Mouse (Mus musculus) liver, postnatal 0 days (tissue): ENCODE data around the gene Lrrc32. TPM values are rescaled to one million over a fixed set of nuclear protein-coding genes. Genes with fewer than 3 reads are reported as not detected.

Source experiments
- ATAC-seq: fragments of 200-750 bp; cut with Nextera tagmentation; 2 replicates; pipeline ENCODE4 v1.8.0; 2017; ENCODE audit warnings: mild to moderate bottlenecking, moderate library complexity
- DNase-seq: peaks from one replicate; pipeline ENCODE4 v3.0.0-alpha.2; 2016
- H3K27ac ChIP-seq: fragments of 300-500 bp; sonication (generic); 2 replicates; pipeline ENCODE4 v1.5.1; 2014; ENCODE audit warnings: antibody characterized with exemption, moderate library complexity, mild to moderate bottlenecking, low read depth
- H3K27me3 ChIP-seq: fragments of 300-500 bp; sonication (generic); 2 replicates; pipeline ENCODE4 v1.6.1; 2014; ENCODE audit warnings: low read length, control low read depth, mixed read lengths; ENCODE audit not compliant: insufficient read depth
- H3K36me3 ChIP-seq: fragments of 300-500 bp; sonication (generic); replicated peaks from 2 replicates; pipeline ENCODE4 v1.6.1; 2014; ENCODE audit warnings: mild to moderate bottlenecking, control low read depth, low read length, moderate library complexity, mixed read lengths; ENCODE audit not compliant: insufficient read depth
- H3K4me1 ChIP-seq: fragments of 300-500 bp; sonication (generic); 2 replicates; pipeline ENCODE4 v1.6.1; 2014; ENCODE audit warnings: antibody characterized with exemption, mild to moderate bottlenecking, control low read depth; ENCODE audit not compliant: insufficient read depth
- H3K4me2 ChIP-seq: fragments of 300-500 bp; sonication (generic); 2 replicates; pipeline ENCODE4 v1.6.1; 2014; ENCODE audit warnings: low read depth, mild to moderate bottlenecking, low read length, moderate library complexity, mixed read lengths
- H3K4me3 ChIP-seq: fragments of 300-500 bp; sonication (generic); 2 replicates; pipeline ENCODE4 v1.5.1; 2014; ENCODE audit warnings: low read depth, low read length
- H3K9ac ChIP-seq: fragments of 300-500 bp; sonication (generic); replicated peaks from 2 replicates; pipeline ENCODE4 v1.6.1; 2014; ENCODE audit warnings: mild to moderate bottlenecking, moderate library complexity
- H3K9me3 ChIP-seq: fragments of 300-500 bp; sonication (generic); 2 replicates; pipeline ENCODE4 v1.6.1; 2016; ENCODE audit warnings: mild to moderate bottlenecking, control low read depth, low read length, mixed read lengths
- CTCF ChIP-seq: sonication (generic); IDR thresholded peaks from 2 replicates; pipeline ENCODE4 v1.5.1; 2016; ENCODE audit warnings: antibody characterized with exemption, low read depth
- EP300 ChIP-seq: IDR thresholded peaks from 2 replicates; pipeline ENCODE4 v1.6.1; 2016; ENCODE audit warnings: antibody characterized with exemption, low read depth, mild to moderate bottlenecking
- WGBS: fragments of 180-500 bp; shearing (Covaris S2); extraction: QIAGEN DNeasy Blood & Tissue Kit; methylation state at CpG from one replicate; pipeline ENCODE4 v1.1.7; 2014; ENCODE audit not compliant: insufficient replicate concordance; 5-methylcytosine and 5-hydroxymethylcytosine counted together
- polyA plus RNA-seq: library from polyadenylated mRNA; unstranded; fragments of >200 nt; fragmentation: Nextera tagmentation; extraction: Ambion mirVana; gene quantifications from 2 replicates; pipeline ENCODE4 v1.2.1, GENCODE M21; 2015

Gene Lrrc32
- polyA plus RNA-seq, 1 experiment from 2014 or later, result 6.2 TPM

DNA sequence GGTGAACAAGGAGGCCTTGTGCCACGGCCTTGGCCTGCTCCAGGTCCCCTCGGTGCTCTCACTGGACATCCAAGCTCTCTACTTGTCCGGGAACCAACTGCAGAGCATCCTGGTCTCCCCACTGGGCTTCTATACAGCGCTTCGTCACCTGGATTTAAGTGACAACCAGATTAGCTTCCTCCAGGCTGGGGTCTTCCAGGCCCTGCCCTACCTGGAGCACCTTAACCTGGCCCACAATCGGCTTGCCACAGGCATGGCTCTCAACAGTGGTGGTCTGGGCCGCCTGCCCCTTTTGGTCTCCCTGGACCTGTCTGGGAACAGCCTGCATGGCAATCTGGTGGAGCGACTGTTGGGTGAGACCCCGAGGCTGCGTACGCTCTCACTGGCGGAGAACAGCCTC, 9.0 kb downstream of the Lrrc32 start:
- H3K4me2 ChIP-seq, result no peak overlapping the region
- 82% methylated on average over 12 of the region's 12 CpGs for WGBS
- H3K27ac ChIP-seq, result no peak overlapping the region
- no peak overlapping the region for H3K4me3 ChIP-seq
- H3K9ac ChIP-seq, result no peak overlapping the region
- no peaks in the 10 kb centered on the region for H3K27me3 ChIP-seq
- ATAC-seq, result no peak
- DNase-seq, result no peak
- H3K9me3 ChIP-seq, result no peaks in the 10 kb centered on the region
- TF ChIP-seq CTCF, result no peak
- no peak for TF ChIP-seq EP300
- H3K36me3 ChIP-seq, result no peaks in the 10 kb centered on the region
- peaks cover 16% of the 10 kb centered on the region; the same call in 1 of the 2 replicates for H3K4me1 ChIP-seq

DNA sequence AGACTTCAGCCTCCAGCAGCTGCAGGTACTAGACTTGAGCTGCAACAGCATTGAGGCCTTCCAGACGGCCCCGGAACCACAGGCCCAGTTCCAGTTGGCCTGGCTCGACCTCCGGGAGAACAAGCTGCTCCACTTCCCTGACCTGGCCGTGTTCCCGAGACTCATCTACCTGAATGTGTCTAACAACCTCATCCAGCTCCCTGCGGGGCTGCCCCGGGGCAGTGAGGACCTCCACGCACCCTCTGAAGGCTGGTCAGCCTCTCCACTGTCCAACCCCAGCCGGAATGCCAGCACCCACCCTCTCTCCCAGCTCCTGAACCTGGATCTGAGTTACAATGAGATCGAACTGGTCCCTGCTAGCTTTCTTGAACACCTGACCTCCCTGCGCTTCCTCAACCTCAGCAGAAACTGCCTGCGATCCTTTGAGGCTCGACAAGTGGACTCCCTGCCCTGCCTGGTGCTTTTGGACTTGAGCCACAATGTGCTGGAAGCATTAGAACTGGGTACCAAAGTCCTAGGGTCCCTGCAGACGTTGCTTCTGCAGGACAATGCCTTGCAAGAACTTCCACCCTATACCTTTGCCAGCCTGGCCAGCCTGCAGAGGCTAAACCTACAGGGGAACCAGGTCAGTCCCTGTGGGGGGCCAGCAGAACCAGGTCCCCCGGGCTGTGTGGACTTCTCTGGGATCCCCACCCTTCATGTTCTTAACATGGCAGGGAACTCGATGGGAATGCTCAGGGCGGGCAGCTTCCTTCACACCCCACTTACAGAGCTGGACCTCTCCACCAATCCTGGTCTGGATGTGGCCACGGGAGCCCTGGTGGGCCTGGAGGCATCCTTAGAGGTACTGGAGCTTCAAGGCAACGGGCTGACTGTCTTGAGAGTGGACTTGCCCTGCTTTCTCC, 9.8 kb downstream of the Lrrc32 start:
- 75% methylated on average over 20 of the region's 20 CpGs for WGBS
- TF ChIP-seq EP300 (no peak), CTCF (no peak)
- no peaks in the 10 kb centered on the region for H3K36me3 ChIP-seq
- H3K27ac ChIP-seq, result no peak overlapping the region
- H3K4me3 ChIP-seq, result no peak overlapping the region
- peaks cover 9% of the 10 kb centered on the region; the same call in 1 of the 2 replicates for H3K4me1 ChIP-seq
- no peaks in the 10 kb centered on the region for H3K27me3 ChIP-seq
- H3K9me3 ChIP-seq, result no peaks in the 10 kb centered on the region
- H3K9ac ChIP-seq, result no peak overlapping the region
- no peak overlapping the region for H3K4me2 ChIP-seq
- ATAC-seq (no peak), DNase-seq (no peak)

DNA sequence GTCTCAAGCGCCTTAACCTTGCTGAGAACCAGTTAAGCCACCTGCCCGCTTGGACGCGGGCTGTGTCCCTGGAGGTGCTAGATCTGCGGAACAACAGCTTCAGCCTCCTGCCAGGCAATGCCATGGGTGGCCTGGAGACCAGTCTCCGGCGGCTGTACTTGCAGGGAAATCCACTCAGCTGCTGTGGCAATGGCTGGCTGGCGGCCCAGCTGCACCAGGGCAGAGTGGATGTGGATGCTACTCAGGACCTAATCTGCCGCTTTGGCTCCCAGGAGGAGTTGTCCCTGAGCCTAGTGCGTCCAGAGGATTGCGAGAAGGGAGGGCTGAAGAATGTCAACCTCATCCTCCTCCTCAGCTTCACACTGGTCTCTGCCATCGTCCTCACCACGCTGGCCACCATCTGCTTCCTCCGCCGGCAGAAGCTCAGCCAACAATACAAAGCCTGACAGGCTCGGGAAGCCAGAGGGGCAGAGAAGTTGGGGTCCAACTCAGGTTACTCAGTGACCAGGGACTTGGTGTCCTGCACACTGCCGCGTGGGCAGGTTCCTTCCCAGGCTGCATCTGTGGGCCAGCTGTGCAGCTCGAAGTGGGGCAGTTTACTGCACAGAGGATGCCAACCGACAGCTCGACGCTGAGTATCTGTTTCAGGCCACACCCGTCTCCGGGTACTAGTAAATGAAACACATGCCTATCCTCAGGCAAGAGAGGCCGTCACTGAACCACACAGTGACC, 10.6 kb downstream of the Lrrc32 start:
- no peaks in the 10 kb centered on the region for H3K9me3 ChIP-seq
- WGBS, result 60% methylated on average over 25 of the region's 25 CpGs
- H3K27ac ChIP-seq, result no peak overlapping the region
- H3K4me1 ChIP-seq, result peaks cover under 1% of the 10 kb centered on the region; the same call in 1 of the 2 replicates
- H3K36me3 ChIP-seq, result no peaks in the 10 kb centered on the region
- TF ChIP-seq EP300 (no peak), CTCF (no peak)
- no peaks in the 10 kb centered on the region for H3K27me3 ChIP-seq
- no peak for DNase-seq
- no peak for ATAC-seq
- H3K4me2 ChIP-seq, result no peak overlapping the region
- H3K4me3 ChIP-seq, result no peak overlapping the region
- H3K9ac ChIP-seq, result no peak overlapping the region

DNA sequence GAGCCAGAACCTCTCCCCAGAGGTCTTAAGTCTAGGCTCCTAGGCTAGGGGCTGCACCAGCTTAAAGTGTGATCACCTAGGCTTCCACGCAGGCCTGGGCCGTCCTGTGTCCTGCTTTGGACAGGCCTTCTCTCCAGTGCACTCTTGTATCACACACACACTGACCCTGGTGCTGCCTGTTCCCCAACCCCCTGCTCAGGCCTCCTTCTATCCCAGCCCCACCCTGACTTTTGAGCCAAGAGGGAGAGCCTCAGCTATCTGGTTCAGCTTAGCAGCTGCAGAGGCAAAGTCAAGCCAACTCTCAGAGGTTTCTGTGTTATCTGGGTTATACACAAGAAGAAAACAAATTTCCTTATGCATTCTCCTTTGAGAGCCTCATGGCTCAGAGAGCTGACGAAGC, 11.4 kb downstream of the Lrrc32 start:
- Histone ChIP-seq H3K4me3 (no peak overlapping the region), H3K27me3 (no peaks in the 10 kb centered on the region), H3K4me2 (no peak overlapping the region), H3K9ac (no peak overlapping the region; the same call in 1 of the 2 replicates), H3K9me3 (no peaks in the 10 kb centered on the region), H3K36me3 (no peaks in the 10 kb centered on the region), H3K27ac (no peak overlapping the region), H3K4me1 (no peaks in the 10 kb centered on the region)
- 58% methylated on average over 3 of the region's 3 CpGs for WGBS
- DNase-seq, result no peak
- ATAC-seq, result peak; percentile 61; the same call in 1 of the 2 replicates
- no peak for TF ChIP-seq CTCF
- no peak for TF ChIP-seq EP300

DNA sequence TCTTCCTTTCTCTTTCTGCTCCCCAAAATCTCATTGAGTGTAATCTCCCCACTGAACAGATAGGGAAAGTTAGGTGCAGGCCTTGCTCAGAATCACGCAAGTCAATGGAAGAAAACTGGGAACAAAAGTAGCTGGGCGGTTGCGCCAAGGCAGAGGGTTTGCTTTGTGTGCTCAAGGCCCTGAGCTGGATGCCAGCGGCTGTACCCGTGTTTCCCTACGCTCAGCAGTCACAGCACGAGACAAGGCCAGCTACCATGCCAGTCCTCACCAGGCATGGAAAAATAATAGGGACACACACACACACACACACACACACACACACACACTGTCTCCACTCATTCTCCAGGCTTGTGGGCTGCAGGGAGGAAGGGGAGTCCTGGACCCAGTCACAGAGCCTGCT, 12.0 kb downstream of the Lrrc32 start:
- TF ChIP-seq CTCF (no peak), EP300 (no peak)
- H3K27me3 ChIP-seq, result no peaks in the 10 kb centered on the region
- H3K9ac ChIP-seq, result no peak overlapping the region
- WGBS, result 82% methylated on average over 7 of the region's 7 CpGs
- no peaks in the 10 kb centered on the region for H3K36me3 ChIP-seq
- H3K27ac ChIP-seq, result no peak overlapping the region
- no peak for DNase-seq
- no peak overlapping the region for H3K4me3 ChIP-seq
- no peak overlapping the region for H3K4me2 ChIP-seq
- no peak for ATAC-seq
- H3K9me3 ChIP-seq, result no peaks in the 10 kb centered on the region
- H3K4me1 ChIP-seq, result no peaks in the 10 kb centered on the region

DNA sequence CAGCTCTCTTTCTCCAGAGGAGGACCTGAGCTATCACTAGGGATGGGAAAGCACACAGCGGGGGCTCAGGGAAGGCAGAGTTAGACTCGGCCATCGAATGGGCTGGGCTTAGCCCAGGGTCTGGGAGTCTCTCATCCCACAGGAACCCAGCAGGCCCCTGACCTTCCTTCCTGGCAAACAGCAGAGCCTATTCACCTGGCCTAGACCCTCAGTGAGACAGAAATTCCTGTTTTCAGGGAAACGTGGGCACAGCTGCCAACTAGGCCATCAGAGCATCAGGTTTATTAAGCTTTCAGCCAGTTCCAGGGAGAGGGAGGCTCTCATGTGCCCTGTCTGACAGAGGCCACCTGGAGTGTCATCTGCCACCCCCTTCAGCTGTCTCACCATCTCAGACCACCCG, 13.8 kb downstream of the Lrrc32 start:
- 40% methylated on average over 5 of the region's 5 CpGs for WGBS
- no peak for ATAC-seq

More for the DNA sequence above, 13.8 kb downstream of the Lrrc32 start:
- DNase-seq, result no peak
- no peaks in the 10 kb centered on the region for H3K4me1 ChIP-seq
- H3K9me3 ChIP-seq, result no peaks in the 10 kb centered on the region
- TF ChIP-seq CTCF (no peak), EP300 (no peak)
- H3K4me2 ChIP-seq, result no peak overlapping the region
- no peaks in the 10 kb centered on the region for H3K27me3 ChIP-seq
- H3K4me3 ChIP-seq, result no peak overlapping the region
- no peaks in the 10 kb centered on the region for H3K36me3 ChIP-seq
- no peak overlapping the region for H3K27ac ChIP-seq
- H3K9ac ChIP-seq, result no peak overlapping the region
